Mouse (Mus musculus) brain, embryonic 18.5 days (tissue): ENCODE results near the gene Lamtor5.

ENCODE experiments used
- DNase-seq: peaks from one replicate; pipeline ENCODE4 v3.0.0-alpha.2; 2012; ENCODE audit warnings: low read depth, low spot score

Gene Lamtor5

GRCm38 (mm10) chr3:107278479-107279269, at the start of gene Lamtor5:
TSS of gene Lamtor5 (plus strand) at chr3:107278858.
- DNase-seq, result peak; percentile 75

GRCm38 (mm10) chr3:107229221-107229620, 49.4 kb upstream of the Lamtor5 start:
- DNase-seq, result no peak

- no peak for DNase-seq
Measured at GRCm38 (mm10) chr3:107229822-107230221, 48.8 kb upstream of the Lamtor5 start.

- DNase-seq, result no peak
Measured at GRCm38 (mm10) chr3:107230527-107230926, 48.1 kb upstream of the Lamtor5 start, which contains the start of gene A630076J17Rik. TSS of gene A630076J17Rik (plus strand) at chr3:107230614.

- no peak for DNase-seq
Measured at GRCm38 (mm10) chr3:107231202-107231601, 47.5 kb upstream of the Lamtor5 start.

- DNase-seq, result peak; percentile 68
Measured at GRCm38 (mm10) chr3:107233351-107233813, 45.3 kb upstream of the Lamtor5 start.

- DNase-seq, result no peak
Measured at GRCm38 (mm10) chr3:107233945-107234344, 44.7 kb upstream of the Lamtor5 start.

GRCm38 (mm10) chr3:107238051-107238450, 40.6 kb upstream of the Lamtor5 start:
- no peak for DNase-seq

- DNase-seq, result no peak
Measured at GRCm38 (mm10) chr3:107238471-107238980, 40.1 kb upstream of the Lamtor5 start.

GRCm38 (mm10) chr3:107239607-107240006, 39.1 kb upstream of the Lamtor5 start, which contains the start of gene Prok1:
TSS of gene Prok1 (minus strand) at chr3:107239707.
- no peak for DNase-seq

- no peak for DNase-seq
Measured at GRCm38 (mm10) chr3:107241389-107242094, 37.1 kb upstream of the Lamtor5 start.

- no peak for DNase-seq
Measured at GRCm38 (mm10) chr3:107246876-107247275, 31.8 kb upstream of the Lamtor5 start.

- DNase-seq, result no peak
Measured at GRCm38 (mm10) chr3:107249042-107249441, 29.6 kb upstream of the Lamtor5 start.

- DNase-seq, result no peak
Measured at GRCm38 (mm10) chr3:107250320-107250719, 28.3 kb upstream of the Lamtor5 start.

GRCm38 (mm10) chr3:107252035-107252434, 26.6 kb upstream of the Lamtor5 start:
- DNase-seq, result no peak

GRCm38 (mm10) chr3:107253925-107254324, 24.7 kb upstream of the Lamtor5 start:
- DNase-seq, result no peak

GRCm38 (mm10) chr3:107255992-107256391, 22.7 kb upstream of the Lamtor5 start:
- no peak for DNase-seq

GRCm38 (mm10) chr3:107256724-107257123, 21.9 kb upstream of the Lamtor5 start:
- DNase-seq, result no peak

- DNase-seq, result no peak
Measured at GRCm38 (mm10) chr3:107257924-107258323, 20.7 kb upstream of the Lamtor5 start.

- DNase-seq, result no peak
Measured at GRCm38 (mm10) chr3:107260956-107261850, 17.5 kb upstream of the Lamtor5 start.

- no peak for DNase-seq
Measured at GRCm38 (mm10) chr3:107261851-107262165, 16.9 kb upstream of the Lamtor5 start.
